Mouse (Mus musculus) kidney, embryonic 16.5 days (tissue): ENCODE data around the gene Kpna3. TPM values are rescaled to one million over a fixed set of nuclear protein-coding genes. Genes with fewer than 3 reads are reported as not detected.
"Not testable (repeated sequence)": the region's sequence is repeated elsewhere in the genome, so short reads cannot be mapped to it uniquely, and the experiment has no call there.

Experiments used
- ATAC-seq: fragments of 200-750 bp; cut with Nextera tagmentation; 2 replicates; pipeline ENCODE4 v1.8.0; 2017; ENCODE audit warnings: moderate TSS enrichment; ENCODE audit not compliant: low FRiP score, low TSS enrichment
- H3K27ac ChIP-seq: fragments of 300-500 bp; sonication (generic); 2 replicates; pipeline ENCODE4 v1.5.1; 2014; ENCODE audit warnings: low read length
- H3K27me3 ChIP-seq: fragments of 300-500 bp; sonication (generic); 2 replicates; pipeline ENCODE4 v1.6.1; 2014; ENCODE audit warnings: low read length, control low read depth, mixed read lengths; ENCODE audit not compliant: insufficient read depth
- H3K36me3 ChIP-seq: fragments of 300-500 bp; sonication (generic); 2 replicates; pipeline ENCODE4 v1.6.1; 2014; ENCODE audit warnings: low read length, control low read depth, mixed read lengths; ENCODE audit not compliant: insufficient read depth
- H3K4me1 ChIP-seq: fragments of 300-500 bp; sonication (generic); 2 replicates; pipeline ENCODE4 v1.6.1; 2014; ENCODE audit warnings: low read length, control low read depth, mixed read lengths; ENCODE audit not compliant: insufficient read depth
- H3K4me2 ChIP-seq: fragments of 300-500 bp; sonication (generic); replicated peaks from 2 replicates; pipeline ENCODE4 v1.6.1; 2014; ENCODE audit warnings: low read depth, low read length
- H3K4me3 ChIP-seq: fragments of 300-500 bp; sonication (generic); 2 replicates; pipeline ENCODE4 v1.5.1; 2014; ENCODE audit warnings: mild to moderate bottlenecking, low read length
- H3K9ac ChIP-seq: fragments of 300-500 bp; sonication (generic); replicated peaks from 2 replicates; pipeline ENCODE4 v1.6.1; 2014; ENCODE audit warnings: low read length
- H3K9me3 ChIP-seq: fragments of 300-500 bp; sonication (generic); 2 replicates; pipeline ENCODE4 v1.6.1; 2016; ENCODE audit warnings: low read length, control low read depth
- WGBS: fragments of 180-500 bp; shearing (Covaris S2); extraction: QIAGEN DNeasy Blood & Tissue Kit; methylation state at CpG from one replicate; pipeline ENCODE4 v1.1.7; 2014; 5-methylcytosine and 5-hydroxymethylcytosine counted together
- polyA plus RNA-seq: library from polyadenylated mRNA; unstranded; fragments of >200 nt; fragmentation: Nextera tagmentation; extraction: Ambion mirVana; gene quantifications from 2 replicates; pipeline ENCODE4 v1.2.1, GENCODE M21; 2015

Kpna3 gene
- polyA plus RNA-seq, 1 experiment from 2014 or later: 46.2 TPM

- no peak for ATAC-seq
- 0 out of 2 replicates have a peak, but pooled peaks cover 2% of the 10 kb centered on the region for H3K4me1 ChIP-seq
- H3K27ac ChIP-seq: no peak overlapping the region
- no peaks in the 10 kb centered on the region for H3K9me3 ChIP-seq
- H3K36me3 ChIP-seq: no peaks in the 10 kb centered on the region
- no peak overlapping the region for H3K4me3 ChIP-seq
- no peak overlapping the region for H3K4me2 ChIP-seq
- no peak overlapping the region for H3K9ac ChIP-seq
- WGBS: 88% methylated on average over 11 of the region's 11 CpGs
- no peaks in the 10 kb centered on the region for H3K27me3 ChIP-seq
Measured at GRCm38 (mm10) chr14:61330591-61330990, 109.1 kb downstream of the Kpna3 start.

- H3K9ac ChIP-seq: peak overlapping the region; percentile 53
- 19% methylated on average over 19 of the region's 19 CpGs for WGBS
Measured at GRCm38 (mm10) chr14:61327618-61328450, 111.8 kb downstream of the Kpna3 start.

GRCm38 (mm10) chr14:61327007-61327406 lies 112.7 kb downstream of the Kpna3 start:
- WGBS: 35% methylated on average over 6 of the region's 6 CpGs

More at GRCm38 (mm10) chr14:61327618-61328450, 111.8 kb downstream of the Kpna3 start:
- no peaks in the 10 kb centered on the region for H3K36me3 ChIP-seq
- peak overlapping the region; percentile 29 for H3K4me3 ChIP-seq
- H3K27me3 ChIP-seq: no peaks in the 10 kb centered on the region
- peaks cover under 1% of the 10 kb centered on the region; the same call in 1 of the 2 replicates for H3K9me3 ChIP-seq
- peak; percentile 69 for ATAC-seq
- peak overlapping the region; percentile 49 for H3K4me2 ChIP-seq
- no peak overlapping the region for H3K27ac ChIP-seq
- H3K4me1 ChIP-seq: 0 out of 2 replicates have a peak, but pooled peaks cover 2% of the 10 kb centered on the region

GRCm38 (mm10) chr14:61322740-61323139 lies 116.9 kb downstream of the Kpna3 start:
- Histone ChIP-seq H3K4me2 (no peak overlapping the region), H3K4me1 (no peaks in the 10 kb centered on the region), H3K27me3 (no peaks in the 10 kb centered on the region), H3K9ac (no peak overlapping the region), H3K9me3 (peaks cover 8% of the 10 kb centered on the region), H3K36me3 (no peaks in the 10 kb centered on the region), H3K27ac (no peak overlapping the region), H3K4me3 (no peak overlapping the region)
- WGBS: 73% methylated on average over 1 of the region's 1 CpGs
- ATAC-seq: no peak

More at GRCm38 (mm10) chr14:61327007-61327406, 112.7 kb downstream of the Kpna3 start:
- not testable (repeated sequence) for H3K27me3 ChIP-seq, H3K9me3 ChIP-seq, ATAC-seq, H3K4me2 ChIP-seq, H3K9ac ChIP-seq, H3K36me3 ChIP-seq, H3K4me1 ChIP-seq, H3K27ac ChIP-seq, H3K4me3 ChIP-seq

GRCm38 (mm10) chr14:61321200-61321599 lies 118.5 kb downstream of the Kpna3 start:
- ATAC-seq: no peak
- Histone ChIP-seq H3K4me3 (no peak overlapping the region), H3K27me3 (no peaks in the 10 kb centered on the region), H3K4me2 (no peak overlapping the region), H3K27ac (no peak overlapping the region), H3K9ac (no peak overlapping the region), H3K4me1 (no peaks in the 10 kb centered on the region), H3K36me3 (no peaks in the 10 kb centered on the region), H3K9me3 (peaks cover 8% of the 10 kb centered on the region)
- 80% methylated on average over 4 of the region's 4 CpGs for WGBS

GRCm38 (mm10) chr14:61320765-61321164 lies 118.9 kb downstream of the Kpna3 start:
- ATAC-seq: no peak
- no peak overlapping the region for H3K9ac ChIP-seq
- peaks cover 8% of the 10 kb centered on the region for H3K9me3 ChIP-seq
- H3K4me1 ChIP-seq: no peaks in the 10 kb centered on the region
- no peak overlapping the region for H3K4me3 ChIP-seq
- H3K4me2 ChIP-seq: no peak overlapping the region
- no peak overlapping the region for H3K27ac ChIP-seq
- no peaks in the 10 kb centered on the region for H3K36me3 ChIP-seq
- H3K27me3 ChIP-seq: no peaks in the 10 kb centered on the region
- WGBS: 74% methylated on average over 1 of the region's 1 CpGs

GRCm38 (mm10) chr14:61316861-61317260 lies 122.8 kb downstream of the Kpna3 start:
- Histone ChIP-seq H3K4me3 (no peak overlapping the region), H3K9ac (no peak overlapping the region), H3K27me3 (no peaks in the 10 kb centered on the region), H3K27ac (no peak overlapping the region), H3K36me3 (no peaks in the 10 kb centered on the region), H3K4me1 (no peaks in the 10 kb centered on the region), H3K9me3 (no peaks in the 10 kb centered on the region), H3K4me2 (no peak overlapping the region)
- ATAC-seq: peak; percentile 23; the same call in 1 of the 2 replicates
- WGBS: 29% methylated on average over 4 of the region's 4 CpGs

Other genes starting within 250 kb of the Kpna3 start
- gene Sgcg, start 181.4 kb downstream of the Kpna3 start, polyA plus RNA-seq: 0.67 and 1.4 TPM in 2 replicates
- 0.80 and 1.2 TPM in 2 replicates for gene Arl11, start 130.1 kb downstream of the Kpna3 start, polyA plus RNA-seq
- 10.2 and 10.5 TPM in 2 replicates for gene Ebpl, start 79.4 kb downstream of the Kpna3 start, polyA plus RNA-seq
- gene Spryd7, start 117.0 kb upstream of the Kpna3 start, polyA plus RNA-seq: 21.4 and 24.3 TPM in 2 replicates
- gene Trim13, start 158.4 kb upstream of the Kpna3 start, polyA plus RNA-seq: 16.1 and 16.4 TPM in 2 replicates
- 0.37 and 0.51 TPM in 2 replicates for gene Kcnrg, start 167.6 kb upstream of the Kpna3 start, polyA plus RNA-seq